Mouse (Mus musculus) gastrocnemius, postnatal 25 days (tissue): ENCODE data around the gene Psen2. TPM values are rescaled to one million over a fixed set of nuclear protein-coding genes. Genes with fewer than 3 reads are reported as not detected.

Experiments
- DNase-seq: peaks from one replicate; pipeline ENCODE4 v3.0.0; 2022
- total RNA-seq, 2 experiments: library from RNA; stranded (reverse); gene quantifications; 1 replicate in 1 of 2; 2 replicates in 1 of 2; pipeline ENCODE4 v1.2.3; 2021

Gene Psen2
- total RNA-seq, 2 experiments from 2014 or later = 6.8 to 8.4 TPM

DNA sequence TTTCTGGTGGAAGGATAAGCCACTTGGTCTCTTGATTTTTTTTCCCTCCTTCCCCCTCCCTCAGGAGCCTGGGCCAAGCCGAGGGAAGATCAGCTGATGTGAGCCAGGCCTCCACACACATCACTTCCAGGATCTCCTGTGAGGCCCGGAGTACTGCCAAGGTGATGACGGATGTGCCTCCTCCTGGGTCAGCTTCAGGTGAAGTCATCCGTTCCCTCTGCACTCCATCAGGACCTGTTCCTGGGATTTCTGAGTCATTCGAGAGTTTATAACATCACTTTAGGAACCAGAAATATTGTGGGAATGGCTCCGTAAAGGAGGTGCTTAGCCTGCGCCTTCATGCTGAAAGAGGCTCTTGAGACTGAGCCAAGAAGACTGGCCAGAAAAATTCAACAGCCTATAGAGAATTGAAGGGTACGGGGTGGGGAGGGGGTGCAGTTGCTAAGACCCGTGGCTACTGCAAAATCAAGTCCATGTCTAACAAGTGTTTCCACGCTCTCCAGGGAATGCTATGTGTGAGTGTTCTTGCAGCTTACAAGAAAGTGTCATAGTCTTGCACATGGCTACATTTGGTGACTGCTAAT is 11.6 kb upstream of the Psen2 start:
- peak; percentile 22 for DNase-seq

DNA sequence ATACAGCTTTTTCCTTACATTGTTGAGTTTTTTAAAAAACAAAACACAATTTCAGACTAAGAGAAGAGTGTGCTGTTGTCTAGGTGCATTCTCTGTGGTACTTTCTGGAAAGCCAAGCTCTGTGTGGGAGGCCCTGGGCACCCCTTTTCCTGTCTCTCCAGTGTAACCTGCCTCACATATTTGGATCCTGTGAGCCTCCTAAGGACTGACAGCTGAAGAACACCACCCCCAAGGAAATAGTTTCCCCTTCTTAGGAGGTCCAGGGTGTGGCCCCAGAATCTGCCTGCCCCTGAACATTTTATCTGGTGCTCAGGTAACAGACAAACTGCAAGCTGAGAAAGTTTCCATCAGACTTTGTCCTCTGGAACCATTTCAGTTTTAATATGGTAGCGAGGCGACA is 5.8 kb upstream of the Psen2 start:
- DNase-seq = no peak

DNA sequence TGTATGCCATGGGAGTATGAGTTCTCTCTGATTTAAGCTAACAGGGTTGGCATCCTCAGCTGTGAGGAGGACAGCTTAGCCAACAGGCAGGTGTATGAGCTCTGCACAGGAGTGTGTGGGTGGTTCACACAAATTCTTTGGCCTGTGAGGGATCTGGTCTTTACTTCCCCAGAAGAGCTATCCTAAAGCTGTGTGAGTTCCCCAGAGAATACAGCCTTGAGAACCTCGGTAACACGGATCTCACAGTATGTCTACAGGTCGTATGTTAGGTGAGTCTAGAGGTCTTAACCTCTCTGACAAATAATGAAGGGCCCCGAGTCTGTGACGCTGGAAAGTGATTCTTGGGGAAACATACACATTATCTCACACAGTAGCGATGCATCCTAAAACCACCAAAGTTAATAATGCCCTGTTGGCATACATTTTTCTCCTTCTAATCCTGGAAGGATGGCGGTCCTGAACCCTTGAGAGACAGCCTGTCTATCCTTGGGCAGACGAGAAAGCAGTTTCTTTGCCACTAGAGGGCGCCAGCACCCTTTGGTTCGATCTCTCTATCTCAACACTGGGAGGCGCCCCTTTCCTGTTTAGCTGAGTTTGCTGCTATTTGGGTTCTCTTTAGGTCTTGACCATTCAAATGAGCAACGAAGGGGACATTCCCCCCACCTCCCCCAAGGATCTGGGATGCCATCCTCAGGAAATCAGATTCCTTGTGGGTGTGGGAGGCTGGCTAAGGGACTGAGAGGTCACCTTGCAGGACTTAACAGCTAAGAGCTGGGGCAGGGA is 5.2 kb upstream of the Psen2 start:
- DNase-seq = peak; percentile 73

DNA sequence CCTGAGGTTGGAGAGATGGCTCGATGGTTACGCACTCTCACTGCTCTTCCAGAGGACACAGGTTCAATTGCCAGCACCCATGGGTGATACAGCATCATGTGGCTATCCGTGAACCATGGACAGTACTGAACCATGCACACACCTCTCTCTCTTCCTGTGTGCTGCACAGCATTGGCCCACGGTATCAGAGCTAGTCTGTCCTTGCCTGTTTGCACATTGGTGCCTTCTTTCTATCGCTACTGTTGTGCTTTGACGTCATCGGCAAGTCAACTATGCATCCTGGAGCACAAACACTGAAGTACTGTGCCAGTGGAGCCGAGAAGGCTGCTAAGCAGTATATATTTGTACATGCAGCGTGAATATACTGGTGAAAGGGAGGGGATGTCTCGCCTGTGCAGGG is 3.9 kb upstream of the Psen2 start:
- DNase-seq = no peak

DNA sequence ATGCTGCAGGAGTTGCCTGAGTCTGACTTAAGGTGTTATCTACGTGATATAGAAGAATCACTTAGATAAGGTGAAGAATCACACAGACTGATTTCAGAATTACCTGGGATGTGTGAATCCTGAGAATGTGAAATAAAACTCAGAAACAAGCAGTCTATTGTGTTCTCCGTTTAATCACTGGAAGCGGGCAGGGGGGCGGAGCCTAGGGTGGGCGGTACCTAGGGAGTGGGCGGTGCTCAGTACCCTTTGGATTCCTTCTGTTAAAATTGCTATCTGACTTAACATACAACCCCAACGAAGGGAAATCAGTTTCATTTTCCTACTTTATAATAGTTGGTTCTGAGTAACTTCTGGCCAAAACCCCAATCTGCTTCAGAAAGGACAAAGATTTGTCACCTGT is 2.2 kb upstream of the Psen2 start:
- no peak for DNase-seq

DNA sequence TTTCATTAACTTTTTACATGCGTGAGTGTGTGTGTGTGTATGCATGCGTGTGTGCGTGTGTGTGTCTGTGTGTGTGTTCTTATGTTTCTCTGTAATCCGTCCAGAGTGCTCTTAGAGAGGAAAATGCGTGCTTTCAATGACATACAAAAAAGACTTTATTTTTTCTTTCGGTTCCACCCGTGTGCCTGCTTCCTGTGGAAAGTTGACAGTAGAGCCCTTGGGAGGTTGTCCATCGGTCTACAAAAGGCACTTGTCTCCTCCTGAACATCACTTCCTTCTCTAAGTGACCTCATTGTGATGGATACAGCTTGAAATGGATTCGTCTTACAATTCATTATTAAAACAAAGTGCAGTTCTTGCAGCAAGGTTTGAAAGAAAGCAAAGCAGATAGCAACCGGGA is 1.6 kb upstream of the Psen2 start:
- DNase-seq = no peak

DNA sequence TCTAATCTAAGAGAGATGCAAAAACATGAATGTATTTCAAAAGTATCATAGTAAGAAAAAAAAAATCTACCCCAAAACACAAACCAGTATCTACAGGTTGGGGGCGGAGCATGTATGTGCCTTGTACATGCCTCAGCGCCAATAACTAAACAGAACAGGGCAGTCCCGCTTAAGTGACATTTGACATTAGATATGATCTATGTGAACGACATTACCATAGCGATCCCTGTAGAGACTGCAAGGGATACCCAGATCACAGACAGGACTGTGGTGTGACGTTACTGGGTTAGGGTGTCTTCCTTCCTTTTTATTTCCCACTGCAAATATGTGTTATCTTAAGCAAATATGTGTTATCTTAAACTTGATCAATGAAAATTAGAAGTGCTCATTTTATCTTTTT is 1.2 kb upstream of the Psen2 start:
- DNase-seq = no peak

DNA sequence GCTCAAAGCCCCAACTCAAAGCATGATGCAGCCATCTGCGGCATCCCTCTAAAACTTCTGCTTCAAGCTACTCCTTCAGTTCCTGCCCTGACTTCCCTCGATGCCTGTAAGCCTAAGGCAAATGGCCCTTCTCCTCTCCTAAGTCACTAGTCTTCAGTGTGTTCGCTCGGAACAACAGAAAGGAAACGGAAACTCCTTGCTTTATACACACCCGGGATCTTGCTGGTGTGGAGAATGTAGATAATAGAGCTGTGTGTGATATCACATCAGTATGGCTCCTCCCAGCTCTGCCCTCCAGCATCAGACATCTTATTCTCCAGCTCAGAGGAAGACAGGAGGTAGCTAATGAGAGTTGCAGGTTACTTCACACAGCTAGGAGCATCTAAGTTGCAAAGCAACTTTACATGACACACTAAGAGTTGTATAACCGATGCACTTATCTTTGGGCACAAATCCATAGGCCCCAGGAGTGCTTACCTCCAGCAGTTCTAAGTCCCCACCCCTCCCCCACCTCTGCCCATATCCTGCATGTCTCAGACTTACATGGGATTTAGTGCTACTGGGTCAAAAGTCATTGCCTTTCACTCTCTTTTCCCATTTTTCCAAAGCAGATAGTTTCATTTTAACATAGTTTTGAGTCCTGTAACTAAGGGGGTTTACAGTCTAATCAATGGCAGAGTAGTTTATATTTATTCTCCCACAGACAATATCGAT is 1.2 kb downstream of the Psen2 start:
- no peak for DNase-seq

DNA sequence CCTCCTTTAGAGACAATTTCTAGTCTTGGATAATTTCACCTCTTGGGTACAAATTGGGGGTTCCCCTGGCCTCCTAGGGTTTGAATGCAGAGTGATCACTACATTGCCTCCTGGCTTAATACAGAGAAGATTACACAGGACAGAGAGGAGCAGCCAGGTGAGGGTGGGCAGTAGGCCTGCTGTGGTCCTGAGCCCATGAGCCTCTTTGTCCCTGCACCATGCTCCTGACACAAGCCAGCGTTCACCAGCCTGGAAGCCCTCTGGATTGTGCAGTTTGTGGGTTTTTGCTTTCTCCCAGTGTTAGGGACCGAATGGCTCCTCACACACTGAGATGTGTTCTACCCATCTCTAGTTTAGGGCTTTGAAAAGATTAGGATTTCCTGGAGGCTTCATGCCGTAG is 1.8 kb downstream of the Psen2 start:
- DNase-seq = no peak

DNA sequence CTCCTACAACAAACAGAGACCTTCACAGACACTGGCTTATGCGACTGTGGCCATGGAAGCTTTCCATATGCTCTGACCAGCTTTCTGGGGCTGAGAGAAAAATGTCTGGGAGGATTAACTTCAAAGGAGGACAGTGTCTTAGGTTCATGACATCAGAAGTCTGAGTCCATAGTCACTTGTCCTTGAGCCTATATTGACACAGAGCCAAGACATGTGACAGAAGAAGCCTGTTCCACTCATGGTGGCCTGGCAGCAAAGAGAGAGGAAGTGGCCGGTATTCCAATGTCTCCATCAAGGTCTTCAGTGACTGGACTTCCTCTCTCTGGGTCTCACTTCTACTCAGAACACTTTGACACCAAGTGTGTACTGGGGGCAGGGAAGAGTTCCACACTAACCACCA is 2.4 kb downstream of the Psen2 start:
- no peak for DNase-seq

DNA sequence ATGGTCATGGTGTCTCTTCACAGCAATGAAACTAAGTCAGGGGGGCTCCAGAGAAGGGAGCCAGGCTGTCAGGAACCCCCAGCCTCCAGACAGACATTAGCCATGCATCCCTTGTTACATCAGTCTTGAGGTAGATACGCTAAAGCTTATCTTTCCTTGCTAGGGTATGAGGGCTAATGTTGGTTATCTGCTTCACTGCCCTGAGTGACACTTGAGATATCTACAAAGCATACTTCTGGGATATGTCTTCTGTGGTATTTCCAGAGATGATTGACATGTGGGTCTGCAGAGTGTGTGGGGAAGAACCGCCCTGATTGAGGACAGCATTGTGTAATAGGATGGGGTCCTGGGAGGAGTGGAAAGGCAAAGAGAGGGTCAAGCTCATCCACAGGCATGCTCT is 3.5 kb downstream of the Psen2 start:
- DNase-seq = no peak

DNA sequence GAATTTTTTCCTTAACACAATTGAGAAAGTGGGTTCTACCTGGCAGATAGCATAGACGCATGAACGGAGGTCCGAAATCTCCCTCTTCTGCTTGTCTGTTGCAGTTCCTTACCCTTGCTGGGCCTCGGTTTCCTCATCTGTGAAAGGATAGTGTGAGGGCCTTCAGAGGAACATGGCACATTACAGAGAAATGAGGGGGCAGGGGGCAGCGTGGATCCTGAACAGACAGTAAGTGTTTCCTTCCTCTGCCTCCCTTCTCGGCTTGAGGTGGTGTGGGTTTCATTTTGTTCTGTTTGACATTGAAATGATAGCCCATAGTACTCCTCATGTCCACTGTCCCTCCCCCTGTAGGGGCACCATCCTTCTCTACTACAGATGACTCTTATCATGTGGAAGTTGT is 5.8 kb downstream of the Psen2 start:
- no peak for DNase-seq

DNA sequence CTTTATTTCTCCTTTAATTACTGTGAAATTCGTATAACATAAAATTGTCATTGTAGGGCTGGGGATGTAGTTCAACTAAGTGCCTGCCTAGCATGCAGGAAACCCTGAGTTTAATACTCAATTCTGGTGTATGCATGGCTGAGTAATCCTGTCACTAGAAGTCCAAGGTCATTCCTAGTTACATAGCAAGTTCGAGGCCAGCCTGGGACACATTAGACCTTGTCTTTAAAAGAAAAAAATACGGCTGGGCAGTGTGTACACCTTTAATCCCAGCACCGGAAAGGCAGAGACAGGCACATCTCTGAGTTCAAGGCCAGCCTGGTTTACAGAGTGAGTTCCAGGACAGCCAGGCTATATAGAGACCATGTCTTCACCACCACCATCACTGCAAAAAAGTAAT is 6.4 kb downstream of the Psen2 start:
- no peak for DNase-seq

DNA sequence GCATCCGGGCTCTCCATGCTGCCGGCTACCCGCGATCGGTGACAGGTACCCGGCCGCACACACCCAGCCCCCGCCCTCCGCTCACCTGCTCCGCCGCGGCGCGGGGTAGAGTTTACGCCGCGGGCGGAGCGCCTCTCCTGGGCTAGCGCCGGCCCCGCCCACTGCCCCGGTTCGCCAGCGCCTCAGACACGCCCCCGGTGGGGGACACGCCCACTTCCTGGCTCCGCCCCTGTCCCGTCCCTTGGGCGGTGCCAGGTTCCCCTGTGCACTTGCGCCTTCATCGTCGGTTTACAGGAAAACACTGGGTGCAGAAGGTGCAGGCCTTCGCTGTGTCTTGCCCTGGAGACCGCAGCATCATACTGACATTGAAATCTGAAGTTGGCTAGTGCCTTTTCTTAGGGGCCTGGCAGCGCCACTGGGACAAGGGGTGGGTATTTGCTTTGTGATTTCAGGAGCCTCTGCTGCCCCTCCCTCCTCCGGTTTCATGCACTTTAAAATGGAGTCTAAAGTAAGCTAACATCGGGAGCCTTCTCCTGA is 7.0 kb downstream of the Psen2 start:
- DNase-seq = peak; percentile 96

DNA sequence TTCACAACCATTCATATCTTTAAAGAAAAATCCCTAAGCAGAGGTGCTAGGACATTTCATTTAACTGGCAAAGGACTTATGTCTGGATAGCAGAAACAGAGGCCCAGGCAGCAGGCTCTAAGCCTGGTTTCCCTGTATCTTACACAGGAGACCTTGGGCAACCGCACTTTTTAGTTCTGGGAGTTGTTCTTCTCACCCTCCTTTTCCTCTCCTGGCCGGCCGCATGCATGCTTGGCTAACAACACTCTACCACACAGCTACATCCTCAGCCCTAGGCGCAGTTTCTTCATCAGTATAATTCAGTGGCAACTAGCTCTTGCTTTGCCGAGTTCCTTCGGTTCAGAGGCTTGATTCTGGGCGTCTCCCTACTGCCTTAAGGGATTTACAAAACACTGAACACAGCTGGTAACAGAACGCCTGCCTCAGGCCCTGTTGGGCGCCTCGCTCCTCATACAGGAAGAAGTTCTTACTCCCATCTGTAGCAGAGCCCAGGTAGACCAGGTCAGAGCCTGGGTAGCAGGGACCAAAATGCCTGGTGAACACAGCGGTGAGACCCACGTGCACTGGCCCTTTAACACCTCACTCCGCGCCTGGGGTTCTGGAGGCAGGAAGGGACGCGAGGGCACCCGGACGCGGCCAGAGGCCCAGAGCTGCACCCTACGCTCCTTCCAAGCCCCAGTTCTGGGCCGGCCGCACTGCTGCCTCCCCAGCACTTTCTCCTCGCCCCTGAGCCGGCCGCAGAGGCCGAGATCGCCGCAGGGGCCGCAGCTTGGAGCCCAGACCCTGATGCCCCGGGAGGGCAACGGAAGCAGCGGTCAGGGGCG is 7.7 kb downstream of the Psen2 start:
- no peak for DNase-seq

DNA sequence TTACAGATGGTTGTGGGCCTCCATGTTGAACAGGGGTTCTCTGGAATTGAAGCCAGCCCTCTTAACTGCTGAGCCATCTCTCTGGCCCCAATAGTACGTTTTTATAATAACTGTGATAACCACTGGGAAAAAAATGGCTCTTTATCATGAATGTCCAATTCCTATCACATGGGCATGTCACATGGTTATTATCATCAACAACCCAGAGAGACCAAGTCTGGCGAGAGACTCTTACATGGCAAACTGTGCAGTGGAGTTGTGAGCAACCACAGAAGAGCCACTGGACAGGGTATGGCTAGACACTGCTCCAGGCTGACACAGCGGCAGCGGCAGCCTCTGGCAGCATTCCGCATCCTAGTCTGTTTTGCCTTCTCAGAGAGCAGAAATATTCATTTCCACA is 8.9 kb downstream of the Psen2 start:
- no peak for DNase-seq

DNA sequence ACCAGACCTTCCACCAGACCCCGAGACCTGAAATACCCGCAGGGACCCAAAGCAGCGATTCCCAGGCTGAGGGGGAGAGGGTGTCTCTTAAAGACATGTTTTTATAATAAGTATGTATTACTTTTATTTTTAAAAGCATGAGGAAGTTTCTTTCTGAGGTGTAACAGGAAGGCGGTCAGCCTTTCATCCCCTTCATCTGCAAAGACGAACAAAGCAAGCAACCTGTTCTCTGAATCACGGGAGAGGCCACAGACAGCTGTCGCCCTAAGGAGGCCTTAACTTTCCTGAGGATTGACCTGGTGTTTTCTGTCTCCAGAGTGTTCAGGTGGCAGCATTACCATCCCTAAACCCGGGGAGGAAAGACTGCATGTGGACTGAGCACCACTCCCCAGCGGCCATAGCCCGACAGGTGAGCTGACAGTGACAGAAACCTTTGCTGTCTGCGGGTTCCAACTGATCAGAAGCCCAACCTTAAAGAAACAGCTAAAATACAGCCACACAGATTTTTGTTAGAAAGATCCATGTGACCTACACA is 10.5 kb downstream of the Psen2 start:
- no peak for DNase-seq

DNA sequence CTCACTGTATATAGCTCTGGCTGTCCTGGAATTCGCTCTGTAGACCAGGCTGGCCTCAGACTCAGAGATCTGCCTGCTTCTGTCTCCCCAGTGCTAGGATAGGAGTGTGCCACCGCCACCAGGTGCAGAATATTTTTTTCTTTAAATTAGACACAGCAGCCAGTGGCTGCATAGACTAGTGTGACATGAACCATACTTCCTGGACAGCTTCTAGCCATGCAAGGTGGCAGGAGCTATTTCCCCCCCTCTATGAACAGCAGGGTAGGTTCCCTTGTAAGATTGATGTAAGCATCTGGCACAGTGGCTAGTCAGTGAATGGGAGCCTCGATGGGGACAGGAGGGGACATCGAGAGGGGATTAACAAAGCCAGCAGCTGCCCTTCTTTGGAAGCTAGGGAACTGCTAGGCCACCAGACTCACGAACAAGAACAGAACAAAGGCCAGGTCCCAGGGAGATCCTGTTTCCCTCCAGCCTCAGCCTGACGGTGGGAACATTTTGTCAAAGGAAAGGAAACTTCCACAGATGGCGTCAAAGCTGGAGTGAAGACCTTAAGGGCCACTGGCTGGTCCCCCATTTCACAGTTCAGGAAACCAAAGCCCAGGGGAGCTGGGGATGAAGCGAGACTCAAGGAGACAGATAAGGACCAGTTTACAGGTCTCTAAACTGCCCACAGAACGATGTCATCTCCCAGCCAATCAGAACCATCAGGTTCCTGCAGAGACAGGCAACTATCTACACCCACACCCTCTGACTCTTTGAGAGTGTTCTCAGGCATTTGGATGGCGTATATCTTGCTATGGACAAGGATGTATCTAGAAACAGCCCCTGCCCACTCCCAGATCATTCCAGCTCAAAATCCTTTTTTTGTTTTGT is 11.8 kb downstream of the Psen2 start:
- DNase-seq = no peak

DNA sequence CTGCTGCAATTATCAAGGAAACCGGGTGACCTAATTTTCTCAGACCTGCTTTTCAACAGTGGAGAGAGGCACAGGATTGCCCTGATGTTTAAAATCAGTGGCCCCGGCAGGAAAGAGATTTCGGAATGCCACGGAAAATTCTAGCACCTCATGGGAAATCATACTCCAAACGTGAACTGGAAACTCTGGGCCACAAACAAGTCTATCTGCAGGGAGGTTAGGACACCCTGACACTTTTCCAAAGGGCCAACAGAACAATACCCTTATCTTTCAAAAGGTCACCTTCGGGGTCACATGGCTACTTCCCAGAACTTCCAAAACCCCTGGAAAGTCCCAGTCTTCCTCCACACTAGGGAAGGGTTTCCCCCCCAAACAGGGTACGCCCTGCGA is 12.8 kb downstream of the Psen2 start:
- DNase-seq = no peak

DNA sequence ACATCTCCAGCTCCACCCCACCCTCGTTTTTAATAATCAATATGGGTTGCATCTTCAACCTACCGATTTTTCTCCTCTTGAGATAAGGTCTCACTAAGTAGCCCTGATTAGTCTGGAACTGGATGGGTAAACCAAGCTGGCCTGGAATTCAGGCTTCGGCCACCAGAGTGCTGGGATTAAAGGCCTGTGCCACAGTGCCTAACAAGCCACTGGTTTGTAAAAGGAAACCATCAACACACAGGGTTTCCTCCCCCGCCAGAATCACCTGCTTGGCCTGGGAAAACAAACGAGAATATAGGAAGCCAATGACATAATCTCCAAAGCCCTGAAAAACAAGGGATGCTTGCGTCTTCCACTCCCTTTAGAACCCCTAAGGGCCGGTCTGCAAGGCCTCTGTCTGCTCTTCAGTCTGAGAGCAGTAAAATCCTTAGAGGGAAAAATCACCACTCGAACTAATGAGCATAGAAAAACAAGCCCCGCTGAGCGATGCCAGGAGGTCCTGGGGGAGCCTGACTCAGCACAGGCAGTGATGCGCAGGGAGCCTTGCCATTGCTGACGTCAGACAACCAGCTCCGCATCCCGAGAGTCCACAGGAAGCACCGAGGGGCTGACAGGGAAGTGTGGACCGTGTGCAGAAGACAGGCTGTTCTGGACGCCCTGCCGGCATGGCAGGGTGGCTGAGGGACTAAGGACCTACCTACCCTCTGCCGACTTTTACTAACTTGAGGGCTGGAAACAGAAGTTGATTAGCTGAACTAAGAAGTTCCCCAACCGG is 13.4 kb downstream of the Psen2 start:
- peak; percentile 80 for DNase-seq
